Mouse (Mus musculus): ENCODE data around the gene Pifo. TPM values are rescaled to one million over a fixed set of nuclear protein-coding genes. Genes with fewer than 3 reads are reported as not detected.
"Not testable (repeated sequence)": the region's sequence is repeated elsewhere in the genome, so short reads cannot be mapped to it uniquely, and the experiment has no call there.

Gene Pifo
- total and polyA plus RNA-seq, 2 experiments from 2014 or later = not detected

DNA sequence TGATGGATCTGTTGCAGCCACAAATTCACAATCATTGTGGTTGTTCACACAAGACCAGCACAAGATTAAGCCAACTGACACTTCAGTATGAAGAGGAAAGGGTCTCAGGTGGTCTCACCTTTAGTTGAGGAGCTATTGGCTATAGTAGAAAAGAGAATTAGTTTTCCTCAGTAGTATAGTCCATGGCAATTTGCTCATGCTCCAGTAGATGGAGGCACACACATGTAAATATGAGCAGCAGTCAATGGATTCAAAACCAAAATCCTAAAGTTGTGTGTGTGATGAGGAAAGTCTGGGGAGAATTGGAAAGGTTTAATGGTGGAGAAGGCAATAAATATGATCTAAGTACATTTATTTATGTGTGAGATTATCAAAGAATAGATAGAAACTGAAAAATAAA is 7.4 kb upstream of the Pifo start:
- H3K27ac ChIP-seq (ENCODE audit: low read depth) = no peak overlapping the region
- H3K4me1 ChIP-seq (ENCODE audit: control insufficient read depth, insufficient read depth) = no peaks in the 10 kb centered on the region
- TF ChIP-seq CTCF (IDR thresholded peaks at IDR 0.05; ENCODE audit: low read depth) (peak; percentile 46; the same call in 1 of the 2 replicates), EP300 (IDR thresholded peaks at IDR 0.05; ENCODE audit: low read depth) (no peak)
- ATAC-seq (ENCODE audit: insufficient read depth, low read depth) (no peak), DNase-seq (ENCODE audit: low spot score) (no peak)
- H3K9me3 ChIP-seq (replicated peaks; ENCODE audit: control insufficient read depth, low read length) = no peaks in the 10 kb centered on the region
- no peaks in the 10 kb centered on the region for H3K27me3 ChIP-seq (ENCODE audit: control insufficient read depth, insufficient read depth, low read length)
- no peak overlapping the region for H3K9ac ChIP-seq (replicated peaks; ENCODE audit: low read depth, low read length)
- H3K4me3 ChIP-seq (ENCODE audit: low read depth, low read length) = no peak overlapping the region
- H3K4me2 ChIP-seq (ENCODE audit: low read depth, low read length) = no peak overlapping the region
- H3K36me3 ChIP-seq (replicated peaks; ENCODE audit: control insufficient read depth, insufficient read depth, low read length) = no peaks in the 10 kb centered on the region

DNA sequence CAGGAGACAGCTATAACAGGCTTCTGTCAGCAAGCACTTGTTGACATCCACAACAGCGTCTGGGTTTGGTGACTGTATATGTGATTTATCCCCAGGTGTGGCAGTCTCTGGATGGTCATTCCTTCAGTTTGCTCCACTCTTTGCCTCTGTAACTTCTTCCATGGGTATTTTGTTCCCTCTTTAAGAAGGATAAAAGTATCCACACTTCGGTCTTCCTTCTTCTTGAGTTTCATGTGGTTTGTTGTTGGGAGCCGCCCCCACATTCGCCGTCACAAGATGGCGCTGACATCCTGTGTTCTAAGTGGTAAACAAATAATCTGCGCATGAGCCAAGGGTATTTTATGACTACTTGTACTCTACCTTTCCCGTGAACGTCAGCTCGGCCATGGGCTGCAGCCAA is 11.1 kb downstream of the Pifo start:
- not testable (repeated sequence) for H3K4me3 ChIP-seq (ENCODE audit: low read depth, low read length); H3K9me3 ChIP-seq (replicated peaks; ENCODE audit: control insufficient read depth, low read length)

DNA sequence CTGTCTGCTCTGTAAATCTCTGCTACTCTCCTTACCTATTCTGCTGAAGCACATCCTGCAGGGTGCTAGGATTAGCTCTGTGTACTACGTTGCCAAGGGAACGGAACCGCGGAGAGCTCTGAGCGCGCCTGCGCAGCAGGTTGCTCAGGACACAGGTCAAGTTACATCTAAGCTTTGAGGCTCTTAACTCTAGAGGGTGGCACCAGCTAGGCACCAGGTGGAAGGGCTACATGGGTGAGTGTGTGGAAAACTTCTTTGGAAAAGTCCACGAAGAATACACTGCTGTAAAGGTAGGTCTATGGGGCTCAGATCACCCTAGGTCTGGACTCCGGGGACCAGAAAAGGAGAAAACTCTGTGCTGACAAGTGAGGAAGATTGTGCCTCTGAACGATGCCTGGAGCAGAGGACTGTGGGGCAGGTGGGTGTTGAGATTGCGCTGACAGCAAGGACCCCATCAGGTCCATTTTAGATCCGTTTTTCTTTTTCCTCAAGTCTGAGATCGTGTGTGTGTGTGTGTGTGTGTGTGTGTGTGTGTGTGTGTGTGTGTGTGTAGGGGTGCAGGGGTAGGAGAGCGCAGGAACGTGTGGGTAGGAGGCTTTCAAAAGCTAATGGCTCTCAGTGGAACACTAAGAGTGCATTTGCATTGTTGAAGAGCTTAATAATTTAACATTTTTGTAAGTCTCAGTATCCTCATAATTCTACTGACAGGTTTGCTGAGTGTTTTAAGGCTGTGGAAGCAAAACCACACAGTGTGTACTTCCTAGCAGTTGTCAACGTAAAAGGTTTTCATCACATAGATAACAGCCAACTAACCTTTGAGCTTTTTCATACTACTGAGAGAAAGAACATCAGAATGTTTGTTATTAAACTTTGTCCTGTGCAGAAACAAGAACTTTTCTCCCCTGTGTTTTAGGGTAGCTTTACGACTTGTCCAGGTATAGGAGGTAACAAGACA is 12.8 kb downstream of the Pifo start:
- TF ChIP-seq EP300 (IDR thresholded peaks at IDR 0.05; ENCODE audit: low read depth) = no peak
- no peak for TF ChIP-seq CTCF (IDR thresholded peaks at IDR 0.05; ENCODE audit: low read depth)
- H3K4me2 ChIP-seq (ENCODE audit: low read depth, low read length) = peak overlapping the region; percentile 27
- no peak overlapping the region for H3K4me3 ChIP-seq (ENCODE audit: low read depth, low read length)
- no peak for ATAC-seq (ENCODE audit: insufficient read depth, low read depth)
- DNase-seq (ENCODE audit: low spot score) = peak; percentile 47
- no peaks in the 10 kb centered on the region for H3K9me3 ChIP-seq (replicated peaks; ENCODE audit: control insufficient read depth, low read length)
- WGBS = 19% methylated on average over 17 of the region's 17 CpGs
- no peaks in the 10 kb centered on the region for H3K27me3 ChIP-seq (ENCODE audit: control insufficient read depth, insufficient read depth, low read length)
- H3K4me1 ChIP-seq (ENCODE audit: control insufficient read depth, insufficient read depth) = no peaks in the 10 kb centered on the region
- H3K27ac ChIP-seq (ENCODE audit: low read depth) = no peak overlapping the region
- H3K36me3 ChIP-seq (replicated peaks; ENCODE audit: control insufficient read depth, insufficient read depth, low read length) = no peaks in the 10 kb centered on the region
- H3K9ac ChIP-seq (replicated peaks; ENCODE audit: low read depth, low read length) = no peak overlapping the region

More for the DNA sequence above, 11.1 kb downstream of the Pifo start:
- not testable (repeated sequence) for H3K36me3 ChIP-seq (replicated peaks; ENCODE audit: control insufficient read depth, insufficient read depth, low read length); H3K4me2 ChIP-seq (ENCODE audit: low read depth, low read length); H3K4me1 ChIP-seq (ENCODE audit: control insufficient read depth, insufficient read depth); H3K27me3 ChIP-seq (ENCODE audit: control insufficient read depth, insufficient read depth, low read length); H3K9ac ChIP-seq (replicated peaks; ENCODE audit: low read depth, low read length); ATAC-seq (ENCODE audit: insufficient read depth, low read depth); H3K27ac ChIP-seq (ENCODE audit: low read depth); DNase-seq (ENCODE audit: low spot score)
- WGBS = 51% methylated on average over 10 of the region's 10 CpGs

DNA sequence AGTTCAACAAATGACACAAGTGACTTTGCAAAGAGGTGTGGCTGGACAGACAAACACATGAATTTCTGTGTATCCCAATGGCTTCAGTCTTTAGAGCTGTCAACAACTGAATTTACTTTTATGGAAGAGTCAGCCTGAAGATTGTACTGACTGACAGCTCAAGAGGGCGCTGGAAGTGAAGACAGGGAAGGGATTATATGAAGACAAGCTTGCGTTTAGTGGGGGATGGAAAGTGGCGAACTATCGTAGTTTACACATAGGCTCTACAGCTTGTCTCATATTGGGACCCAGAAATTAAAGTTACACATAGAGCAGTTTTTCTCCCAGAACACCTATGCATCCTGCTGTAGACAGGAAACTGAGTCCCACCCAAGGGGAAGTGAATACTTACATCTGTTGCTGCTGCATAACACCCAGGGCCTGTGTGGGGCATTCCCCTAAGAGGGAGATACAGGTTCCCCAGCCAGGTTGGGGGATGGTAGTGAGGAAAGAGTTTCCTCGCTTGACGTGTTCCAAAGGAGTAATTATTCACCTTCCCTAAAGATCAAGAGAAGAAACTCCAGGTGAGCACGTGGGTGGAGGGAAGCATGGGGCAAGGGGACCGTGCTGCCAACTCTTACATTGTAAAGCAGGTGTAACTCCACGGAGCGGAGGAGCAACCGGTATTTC is 13.6 kb downstream of the Pifo start:
- Histone ChIP-seq H3K9me3 (replicated peaks; ENCODE audit: control insufficient read depth, low read length) (no peaks in the 10 kb centered on the region), H3K9ac (replicated peaks; ENCODE audit: low read depth, low read length) (no peak overlapping the region), H3K36me3 (replicated peaks; ENCODE audit: control insufficient read depth, insufficient read depth, low read length) (no peaks in the 10 kb centered on the region), H3K27ac (ENCODE audit: low read depth) (no peak overlapping the region), H3K4me1 (ENCODE audit: control insufficient read depth, insufficient read depth) (no peaks in the 10 kb centered on the region), H3K4me2 (ENCODE audit: low read depth, low read length) (peak overlapping the region; percentile 27), H3K4me3 (ENCODE audit: low read depth, low read length) (no peak overlapping the region), H3K27me3 (ENCODE audit: control insufficient read depth, insufficient read depth, low read length) (no peaks in the 10 kb centered on the region)
- ATAC-seq (ENCODE audit: insufficient read depth, low read depth) (no peak), DNase-seq (ENCODE audit: low spot score) (no peak)
- 18% methylated on average over 11 of the region's 11 CpGs for WGBS
- no peak for TF ChIP-seq CTCF (IDR thresholded peaks at IDR 0.05; ENCODE audit: low read depth)
- no peak for TF ChIP-seq EP300 (IDR thresholded peaks at IDR 0.05; ENCODE audit: low read depth)

DNA sequence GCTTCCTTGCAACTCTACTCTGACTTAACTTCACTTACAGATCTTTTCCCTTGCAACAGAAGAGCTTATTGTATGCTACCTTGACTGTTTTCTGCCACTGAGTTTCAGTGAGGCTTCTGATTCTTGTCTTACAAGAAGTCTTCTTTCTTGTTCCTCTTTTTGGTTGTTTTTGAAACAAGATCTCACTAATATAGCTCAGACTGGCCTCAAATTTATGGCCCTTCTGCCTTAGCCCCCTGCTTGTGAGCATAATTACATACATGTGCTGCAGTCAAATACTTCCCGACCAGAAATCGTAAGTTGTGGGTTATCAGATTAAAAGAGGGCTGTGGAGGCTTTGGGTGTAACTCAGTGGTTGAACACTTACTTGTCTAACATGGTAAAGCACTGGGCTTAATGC is 19.7 kb downstream of the Pifo start:
- Histone ChIP-seq H3K9me3 (replicated peaks; ENCODE audit: control insufficient read depth, low read length) (no peaks in the 10 kb centered on the region), H3K4me3 (ENCODE audit: low read depth, low read length) (no peak overlapping the region), H3K9ac (replicated peaks; ENCODE audit: low read depth, low read length) (no peak overlapping the region), H3K27ac (ENCODE audit: low read depth) (no peak overlapping the region), H3K4me2 (ENCODE audit: low read depth, low read length) (no peak overlapping the region), H3K4me1 (ENCODE audit: control insufficient read depth, insufficient read depth) (no peaks in the 10 kb centered on the region), H3K27me3 (ENCODE audit: control insufficient read depth, insufficient read depth, low read length) (no peaks in the 10 kb centered on the region), H3K36me3 (replicated peaks; ENCODE audit: control insufficient read depth, insufficient read depth, low read length) (no peaks in the 10 kb centered on the region)
- 70% methylated on average over 2 of the region's 2 CpGs for WGBS
- TF ChIP-seq EP300 (IDR thresholded peaks at IDR 0.05; ENCODE audit: low read depth) = no peak
- TF ChIP-seq CTCF (IDR thresholded peaks at IDR 0.05; ENCODE audit: low read depth) = no peak
- DNase-seq (ENCODE audit: low spot score) = no peak
- no peak for ATAC-seq (ENCODE audit: insufficient read depth, low read depth)

All from heart, postnatal 0 days (tissue).